Mouse (Mus musculus): ENCODE measurements around the gene Egfem1.

DNA sequence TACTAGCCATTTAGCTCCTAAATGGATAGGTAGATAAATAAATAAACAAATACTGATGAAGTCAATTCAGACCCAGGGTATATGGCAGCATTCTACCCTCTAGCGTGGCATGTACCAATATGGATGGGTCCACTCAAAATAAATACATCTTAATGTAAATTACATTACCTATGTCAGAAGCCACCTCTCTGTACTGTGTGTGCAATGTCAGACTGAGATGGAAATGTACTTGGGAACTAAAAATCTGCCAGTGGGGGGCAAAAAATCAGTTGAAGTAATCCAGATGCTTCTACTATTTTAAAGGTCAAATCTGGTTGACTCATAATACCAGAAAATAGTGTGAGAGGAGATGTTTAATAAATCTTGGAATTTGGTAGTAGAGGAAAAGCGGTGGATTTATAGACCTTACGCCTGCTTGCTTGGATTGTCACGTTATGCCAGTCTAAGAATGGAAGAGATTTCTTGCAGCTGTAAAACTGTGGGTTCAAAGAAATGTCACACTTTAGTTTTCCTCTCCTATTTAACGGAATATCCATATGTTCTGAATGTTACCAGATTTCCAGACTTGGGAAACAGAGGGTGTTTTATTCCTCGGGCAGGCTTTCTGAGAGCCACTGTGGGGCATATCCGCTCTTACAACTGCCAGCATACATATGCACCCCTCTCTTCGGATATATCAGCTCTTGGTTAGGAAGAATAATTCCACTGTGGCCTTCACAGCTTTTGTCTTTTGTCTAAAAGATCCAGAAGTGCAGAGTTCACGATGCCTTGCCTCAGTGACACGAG is 116.1 kb downstream of the Egfem1 start:
- TF ChIP-seq POLR2A (IDR thresholded peaks at IDR 0.05; ENCODE audit: insufficient read depth, low read depth, low read length) = no peak
- no peak for TF ChIP-seq EP300 (IDR thresholded peaks at IDR 0.05; ENCODE audit: insufficient read depth, low read depth, low read length)

Measured in heart, adult 2 months (tissue).